ENCODE assay signal across 7 mouse cellular contexts in the genomic region with DNA sequence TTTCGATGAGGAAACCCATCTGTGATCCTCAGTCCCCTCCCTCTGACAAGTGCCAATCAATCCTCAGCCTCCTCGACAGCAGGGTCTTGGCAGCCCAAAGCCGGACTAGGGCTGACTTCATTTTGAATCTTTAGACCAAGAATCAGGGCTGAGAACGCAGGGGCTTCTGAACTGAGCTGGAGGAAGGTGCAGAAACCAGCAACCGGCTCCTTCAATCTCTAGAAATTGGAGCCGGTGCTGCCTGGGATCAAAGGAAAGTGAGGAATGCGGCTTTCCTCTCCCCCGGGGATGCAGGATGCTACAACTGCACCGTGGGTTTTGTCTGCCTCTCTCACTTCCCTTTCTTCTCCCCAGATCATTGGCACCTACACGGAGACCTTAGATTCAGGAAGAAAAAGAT. TPM values are rescaled to one million over a fixed set of nuclear protein-coding genes. Genes with fewer than 3 reads are reported as not detected.
DNase-seq lines count a peak whose midpoint lies in the region; ATAC-seq lines count a peak whose summit lies in the region.

No protein-coding gene starts in this region.

- DNase-seq in thymus, postnatal 4 days: peak; percentile 21
- DNase-seq in thymus, postnatal 36 days: no peak
- no peak for DNase-seq in adrenal gland, postnatal 4 days (ENCODE audit: low spot score in 2 of 2)
- DNase-seq in cerebellum, adult 9-11 months: no peak
- DNase-seq in layer of hippocampus, postnatal 36 days: no peak

- ATAC-seq in hematopoietic stem cell, adult 5-6 weeks (replicated peaks in 1 of 2; ENCODE audit: insufficient read depth in 1 of 2, low FRiP score in 2 of 2, low TSS enrichment in 1 of 2, low read depth in 1 of 2, poor library complexity in 2 of 2, severe bottlenecking in 2 of 2): peak; percentile 60 to 61; a peak in 2 of 4 replicates
- ATAC-seq in megakaryocyte progenitor cell, adult 5-6 weeks (replicated peaks; ENCODE audit: poor library complexity): peak; percentile 49

RNA-seq across cellular contexts. Expression of gene Bcas1, which starts 27.0 kb away (rescaled TPM):
- 0.44 TPM in 1 of 2 replicates, not detected in the other for total RNA-seq in hematopoietic stem cell, adult 5-6 weeks (2017)
- total RNA-seq in megakaryocyte progenitor cell, adult 5-6 weeks (2015): 0.81 and 1.2 TPM in 2 replicates
- 1.1 and 1.9 TPM in 2 replicates for total RNA-seq in megakaryocyte progenitor cell, adult 5-6 weeks (2017)
- total RNA-seq in adrenal gland, postnatal 4 days (2021): 1 to 10 TPM in 1 of 2 experiments, under 1 TPM in 1; 0.48 to 1.2 TPM
- total RNA-seq in layer of hippocampus, postnatal 36 days (2021): 10 to 100 TPM; 72.5 to 80.1 TPM

Comparison
In these comparisons a context has a peak if more than half of its experiments do, and no peak if none do; other contexts are left out.
1. RNA of gene Bcas1, which starts 27.0 kb away (total RNA-seq): 72.5 to 80.1 TPM in layer of hippocampus, postnatal 36 days; 0.81 to 1.9 TPM in megakaryocyte progenitor cell, adult 5-6 weeks, 0.48 to 1.2 TPM in adrenal gland, postnatal 4 days and 0.44 TPM in hematopoietic stem cell, adult 5-6 weeks; every median in the first group is over 10 times any median in the second.